Mouse (Mus musculus) heart, embryonic 16.5 days (tissue): ENCODE data around the gene Zfp53. TPM values are rescaled to one million over a fixed set of nuclear protein-coding genes. Genes with fewer than 3 reads are reported as not detected.
A peak's percentile ranks its signal among the peaks of the same experiment; 100 is the strongest.

Experiments
- ATAC-seq: fragments of 200-750 bp; cut with Nextera tagmentation; replicated peaks from 2 replicates; pipeline ENCODE4 v1.8.0; 2017; ENCODE audit warnings: moderate number of reproducible peaks; ENCODE audit not compliant: insufficient read depth, low FRiP score; ENCODE audit errors: extremely low read depth
- H3K27ac ChIP-seq: fragments of 300-500 bp; sonication (generic); 2 replicates; pipeline ENCODE4 v1.5.1; 2014; ENCODE audit warnings: mild to moderate bottlenecking, low read length, control low read depth, moderate library complexity
- H3K27me3 ChIP-seq: fragments of 300-500 bp; sonication (generic); 2 replicates; pipeline ENCODE4 v1.6.1; 2014; ENCODE audit warnings: low read length, mixed read lengths; ENCODE audit not compliant: control insufficient read depth, insufficient read depth
- H3K36me3 ChIP-seq: fragments of 300-500 bp; sonication (generic); 2 replicates; pipeline ENCODE4 v1.6.1; 2014; ENCODE audit not compliant: control insufficient read depth, insufficient read depth
- H3K4me1 ChIP-seq: fragments of 300-500 bp; sonication (generic); 2 replicates; pipeline ENCODE4 v1.6.1; 2014; ENCODE audit warnings: low read length, mixed read lengths; ENCODE audit not compliant: control insufficient read depth, insufficient read depth
- H3K4me2 ChIP-seq: fragments of 300-500 bp; sonication (generic); 2 replicates; pipeline ENCODE4 v1.6.1; 2014; ENCODE audit warnings: low read depth, mild to moderate bottlenecking, control low read depth, low read length
- H3K4me3 ChIP-seq: fragments of 300-500 bp; sonication (generic); 2 replicates; pipeline ENCODE4 v1.5.1; 2014; ENCODE audit warnings: mild to moderate bottlenecking, control low read depth, low read length
- H3K9ac ChIP-seq: fragments of 300-500 bp; sonication (generic); 2 replicates; pipeline ENCODE4 v1.6.1; 2014; ENCODE audit warnings: low read length, control low read depth
- H3K9me3 ChIP-seq: fragments of 300-500 bp; sonication (generic); replicated peaks from 2 replicates; pipeline ENCODE4 v1.6.1; 2016; ENCODE audit warnings: low read length; ENCODE audit not compliant: control insufficient read depth
- WGBS: fragments of 180-500 bp; shearing (Covaris S2); extraction: QIAGEN DNeasy Blood & Tissue Kit; methylation state at CpG from one replicate; pipeline ENCODE4 v1.1.7; 2014; 5-methylcytosine and 5-hydroxymethylcytosine counted together
- polyA plus RNA-seq: library from polyadenylated mRNA; unstranded; fragments of >200 nt; fragmentation: Nextera tagmentation; extraction: Ambion mirVana; gene quantifications from 2 replicates; pipeline ENCODE4 v1.2.1, GENCODE M21; 2015

The Zfp53 gene
- polyA plus RNA-seq, 1 experiment from 2014 or later: 6.9 TPM

DNA sequence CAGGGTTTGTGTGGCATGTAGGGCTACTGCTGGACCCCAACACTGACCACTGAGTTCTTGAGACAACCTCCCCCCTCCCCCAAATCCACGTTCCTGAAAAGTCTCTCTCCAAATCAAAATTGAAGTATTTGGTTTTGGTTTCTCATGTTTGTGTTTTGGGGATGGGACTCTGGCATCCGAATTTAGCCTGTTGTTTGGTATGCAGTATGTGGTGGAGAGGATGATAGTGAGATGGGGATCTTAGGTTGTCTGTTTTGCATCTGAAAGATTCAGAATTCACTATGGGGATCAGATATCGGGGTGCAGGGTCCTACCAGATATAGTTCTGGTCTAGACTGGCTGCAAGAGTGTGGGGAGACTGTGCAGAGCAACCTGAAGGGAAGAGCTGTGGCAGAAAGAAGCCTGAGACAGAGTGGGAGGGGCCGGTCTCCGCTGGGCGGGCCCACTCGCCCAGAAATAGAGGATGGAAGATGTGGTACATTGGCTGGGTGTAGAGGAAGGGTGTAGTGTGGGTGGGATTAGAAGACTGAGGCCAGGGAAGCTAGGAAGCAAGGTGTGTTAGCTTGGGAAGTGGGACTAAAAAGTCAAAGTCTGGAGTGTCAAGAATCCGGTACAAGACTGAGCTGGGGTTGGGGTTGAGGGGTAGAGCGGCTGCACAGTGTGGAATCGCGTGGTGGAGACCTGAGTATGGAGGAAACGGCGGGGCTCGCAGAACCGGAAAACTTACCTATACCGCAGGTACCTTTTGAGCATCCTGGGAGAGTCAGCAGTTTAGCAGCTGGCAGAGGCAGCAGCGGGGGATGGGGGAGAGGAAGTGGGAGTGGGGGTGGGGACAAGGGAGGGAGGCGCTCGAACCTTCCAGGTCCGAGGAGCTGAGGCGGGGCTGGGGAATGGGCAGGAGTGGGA lies 46.6 kb downstream of the Zfp53 start, which contains the start of gene Zfp52:
Gene Zfp52, plus strand, starts transcription at position 444 of the 906 bp plus-strand sequence.
- WGBS: 2% methylated on average over 21 of the region's 21 CpGs
- Histone ChIP-seq H3K4me2 (peak within 1 kb of the TSS; percentile 83), H3K36me3 (no peaks in the 10 kb centered on the region), H3K27me3 (no peaks in the 10 kb centered on the region), H3K4me3 (peak within 1 kb of the TSS; percentile 61), H3K27ac (peak within 1 kb of the TSS; percentile 78), H3K9me3 (no peaks in the 10 kb centered on the region), H3K4me1 (peaks cover 20% of the 10 kb centered on the region), H3K9ac (peak within 1 kb of the TSS; percentile 72)
- peak; percentile 67 for ATAC-seq

DNA sequence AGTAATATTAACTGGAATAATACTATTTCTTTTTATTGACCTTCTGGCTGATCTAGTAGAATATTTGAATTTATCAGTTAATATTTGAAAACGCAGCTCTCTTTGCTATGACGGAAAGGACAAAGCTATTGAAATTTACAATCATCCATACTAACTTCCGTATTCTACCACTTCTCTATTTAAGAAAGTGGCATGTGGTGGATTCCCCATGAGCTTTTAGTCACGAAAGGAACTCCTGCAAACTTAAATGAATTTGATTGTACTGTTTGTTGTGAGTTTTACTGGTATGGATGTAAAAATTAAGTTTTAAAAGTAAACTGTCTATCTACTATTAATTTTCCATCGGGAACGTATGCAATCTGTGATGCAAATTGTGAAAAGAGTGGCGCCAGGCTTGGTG lies 47.3 kb downstream of the Zfp53 start:
- WGBS: 34% methylated on average over 7 of the region's 7 CpGs
- ATAC-seq: no peak
- H3K9ac ChIP-seq: peak overlapping the region; percentile 72

DNA sequence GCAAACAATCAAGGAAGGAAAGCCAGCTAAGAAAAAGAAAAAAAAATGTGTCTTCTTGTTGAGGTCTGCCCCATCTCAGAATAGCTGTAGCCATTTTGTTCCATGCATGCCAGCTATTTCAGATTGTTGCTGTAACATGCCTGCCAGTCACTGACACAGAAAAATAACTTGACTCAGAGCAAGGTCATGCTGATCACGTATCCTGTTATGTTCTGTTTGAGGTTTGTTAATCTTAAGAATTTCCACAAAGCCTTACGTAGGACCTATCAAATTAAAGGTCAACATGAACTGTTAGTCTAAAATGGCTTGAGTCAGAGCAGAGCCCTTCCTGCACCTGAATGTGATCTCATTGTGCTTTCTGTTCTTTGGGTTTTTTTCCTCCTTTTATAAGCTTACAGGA lies 47.9 kb downstream of the Zfp53 start:
- Histone ChIP-seq H3K4me2 (peak overlapping the region; percentile 83; the same call in 1 of the 2 replicates), H3K4me3 (no peak overlapping the region), H3K36me3 (no peaks in the 10 kb centered on the region), H3K4me1 (peaks cover 15% of the 10 kb centered on the region), H3K9me3 (no peaks in the 10 kb centered on the region), H3K27ac (peak overlapping the region; percentile 27; the same call in 1 of the 2 replicates), H3K27me3 (no peaks in the 10 kb centered on the region), H3K9ac (no peak overlapping the region)
- WGBS: 46% methylated on average over 2 of the region's 2 CpGs
- ATAC-seq: no peak

More for the DNA sequence above, 47.3 kb downstream of the Zfp53 start:
- H3K9me3 ChIP-seq: no peaks in the 10 kb centered on the region
- peaks cover 20% of the 10 kb centered on the region for H3K4me1 ChIP-seq
- peak overlapping the region; percentile 61 for H3K4me3 ChIP-seq
- no peaks in the 10 kb centered on the region for H3K36me3 ChIP-seq
- peak overlapping the region; percentile 78 for H3K27ac ChIP-seq
- H3K4me2 ChIP-seq: peak overlapping the region; percentile 83
- no peaks in the 10 kb centered on the region for H3K27me3 ChIP-seq

DNA sequence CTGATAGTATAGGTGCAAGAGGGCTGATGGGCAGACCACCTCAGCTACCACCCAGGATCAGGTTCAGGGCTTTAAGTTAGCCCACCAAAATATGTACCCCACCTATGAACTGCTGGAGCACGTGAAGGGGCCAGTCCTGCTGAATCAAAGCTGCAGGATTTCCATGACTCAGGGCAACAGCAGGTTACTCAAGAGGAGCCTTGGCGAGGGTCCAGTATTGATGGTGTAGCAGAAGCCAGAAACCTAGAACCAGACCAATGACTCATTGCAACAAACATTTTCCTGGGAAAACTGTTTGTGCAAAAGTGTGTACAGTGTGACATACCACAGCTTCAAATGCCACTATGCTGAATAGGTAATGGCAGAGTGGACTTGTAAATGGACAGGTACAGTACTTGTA lies 69.0 kb downstream of the Zfp53 start:
- WGBS: 79% methylated on average over 2 of the region's 2 CpGs
- no peak overlapping the region for H3K4me2 ChIP-seq
- no peaks in the 10 kb centered on the region for H3K4me1 ChIP-seq
- no peak overlapping the region for H3K27ac ChIP-seq
- H3K36me3 ChIP-seq: peaks cover 17% of the 10 kb centered on the region
- H3K4me3 ChIP-seq: no peak overlapping the region
- H3K27me3 ChIP-seq: no peaks in the 10 kb centered on the region
- ATAC-seq: no peak
- H3K9ac ChIP-seq: no peak overlapping the region
- H3K9me3 ChIP-seq: no peaks in the 10 kb centered on the region; the same call in 1 of the 2 replicates

Other genes with a start within 250 kb of the Zfp53 start
- not detected in 2 replicates for gene Vmn1r235, start 232.6 kb upstream of the Zfp53 start, polyA plus RNA-seq
- not detected in 2 replicates for gene Vmn1r236, start 206.1 kb upstream of the Zfp53 start, polyA plus RNA-seq
- gene Vmn1r237, start 177.1 kb upstream of the Zfp53 start, polyA plus RNA-seq: not detected in 2 replicates
- gene Zfp677, start 105.2 kb upstream of the Zfp53 start, polyA plus RNA-seq: 2.1 and 2.3 TPM in 2 replicates
- 3.7 and 4.5 TPM in 2 replicates for gene Zfp54, start 65.8 kb upstream of the Zfp53 start, polyA plus RNA-seq
- gene Zfp51, start 38.6 kb upstream of the Zfp53 start, polyA plus RNA-seq: 10.8 and 12.0 TPM in 2 replicates
- gene Zfp52, start 46.5 kb downstream of the Zfp53 start, polyA plus RNA-seq: 4.3 and 4.9 TPM in 2 replicates
- gene Zfp948, start 78.0 kb downstream of the Zfp53 start, polyA plus RNA-seq: 10.9 and 13.2 TPM in 2 replicates
- gene Zfp983, start 161.6 kb downstream of the Zfp53 start, polyA plus RNA-seq: 2.9 and 3.3 TPM in 2 replicates
- gene Gm10226, start 202.9 kb downstream of the Zfp53 start, polyA plus RNA-seq: 4.9 and 7.0 TPM in 2 replicates
- 5.1 and 5.4 TPM in 2 replicates for gene Zfp760, start 218.7 kb downstream of the Zfp53 start, polyA plus RNA-seq
- 4.9 and 5.5 TPM in 2 replicates for gene Zfp229, start 241.8 kb downstream of the Zfp53 start, polyA plus RNA-seq